Mouse (Mus musculus): ENCODE data around the gene Itsn2. TPM values are rescaled to one million over a fixed set of nuclear protein-coding genes. Genes with fewer than 3 reads are reported as not detected.

The Itsn2 gene
- polyA plus RNA-seq, 1 experiment from 2014 or later, result 13.0 TPM

DNA sequence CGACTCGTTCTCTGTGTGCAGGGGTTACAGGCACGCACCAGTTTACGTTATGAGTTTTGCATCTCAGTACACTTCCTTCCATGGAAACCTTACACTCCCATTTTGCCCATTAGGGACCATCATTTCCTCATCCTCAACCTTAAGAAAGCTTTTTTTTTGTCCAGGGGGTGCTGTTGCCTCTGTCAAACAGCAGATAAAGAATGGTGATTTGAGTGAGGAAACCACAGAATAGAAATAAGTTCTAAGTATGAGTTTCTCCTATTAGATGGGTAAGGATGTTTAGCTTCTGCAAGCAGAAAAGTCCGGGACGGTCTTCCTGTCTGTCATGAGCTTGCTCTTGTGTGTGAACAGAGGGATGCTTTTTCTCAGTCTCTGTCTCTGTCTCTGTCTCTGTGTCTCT lies 413 bp upstream of the Itsn2 start:
- no peaks in the 10 kb centered on the region for H3K27me3 ChIP-seq (replicated peaks; ENCODE audit: control insufficient read depth, insufficient read depth, low read length)
- no peak overlapping the region for H3K27ac ChIP-seq (ENCODE audit: low read depth, low read length)
- no peaks in the 10 kb centered on the region for H3K36me3 ChIP-seq (ENCODE audit: control insufficient read depth, insufficient read depth, low read length)
- no peak overlapping the region for H3K4me3 ChIP-seq (ENCODE audit: low read depth, low read length)
- peaks cover 3% of the 10 kb centered on the region; the same call in 1 of the 2 replicates for H3K4me1 ChIP-seq (ENCODE audit: control insufficient read depth, insufficient read depth, low read length)
- H3K9me3 ChIP-seq (replicated peaks; ENCODE audit: control insufficient read depth, low read length), result no peaks in the 10 kb centered on the region
- DNase-seq (ENCODE audit: low spot score), result no peak
- H3K4me2 ChIP-seq (ENCODE audit: low read length), result peak overlapping the region; percentile 72
- ATAC-seq, result no peak
- no peak overlapping the region for H3K9ac ChIP-seq (ENCODE audit: low read length)
- WGBS, result 73% methylated on average over 6 of the region's 6 CpGs

- ATAC-seq, result peak; percentile 75
- peak; percentile 26 for DNase-seq (ENCODE audit: low spot score)
- H3K4me3 ChIP-seq (ENCODE audit: low read depth, low read length), result peak overlapping the region; percentile 82
- peak overlapping the region; percentile 72 for H3K4me2 ChIP-seq (ENCODE audit: low read length)
- H3K9me3 ChIP-seq (replicated peaks; ENCODE audit: control insufficient read depth, low read length), result no peaks in the 10 kb centered on the region
- peak overlapping the region; percentile 83 for H3K9ac ChIP-seq (ENCODE audit: low read length)
- H3K27me3 ChIP-seq (replicated peaks; ENCODE audit: control insufficient read depth, insufficient read depth, low read length), result no peaks in the 10 kb centered on the region
- peaks cover 3% of the 10 kb centered on the region; the same call in 1 of the 2 replicates for H3K4me1 ChIP-seq (ENCODE audit: control insufficient read depth, insufficient read depth, low read length)
- WGBS, result under 1% methylated on average over 77 of the region's 80 CpGs
- H3K36me3 ChIP-seq (ENCODE audit: control insufficient read depth, insufficient read depth, low read length), result no peaks in the 10 kb centered on the region
- H3K27ac ChIP-seq (ENCODE audit: low read depth, low read length), result no peak overlapping the region
Observed at GRCm38 (mm10) chr12:4593166-4593929, 910 bp downstream of the Itsn2 start.

DNA sequence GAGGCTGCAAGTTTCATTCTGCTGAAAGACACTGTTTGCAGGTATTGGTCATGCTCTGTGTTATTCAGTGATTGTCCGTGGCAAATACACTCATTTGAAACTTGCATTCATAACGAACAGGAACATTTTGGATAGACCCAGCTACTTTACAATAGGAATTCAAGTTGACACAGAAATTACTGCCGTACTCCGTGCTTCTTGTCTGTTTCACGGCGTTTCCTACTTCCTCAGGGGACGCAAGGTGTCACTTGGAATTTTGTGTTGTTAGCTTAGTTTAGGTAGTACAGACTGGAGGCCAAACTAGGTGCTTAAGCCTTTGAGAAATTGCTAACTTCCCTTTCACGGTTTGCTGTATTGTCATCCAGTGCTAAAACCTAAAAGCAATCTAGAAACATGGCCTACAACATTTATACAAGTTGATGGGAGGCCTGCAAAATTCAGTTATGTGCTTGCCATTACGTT lies 1.5 kb downstream of the Itsn2 start:
- Histone ChIP-seq H3K9ac (ENCODE audit: low read length) (peak overlapping the region; percentile 83; the same call in 1 of the 2 replicates), H3K27ac (ENCODE audit: low read depth, low read length) (no peak overlapping the region), H3K4me1 (ENCODE audit: control insufficient read depth, insufficient read depth, low read length) (peaks cover 3% of the 10 kb centered on the region; the same call in 1 of the 2 replicates), H3K27me3 (replicated peaks; ENCODE audit: control insufficient read depth, insufficient read depth, low read length) (no peaks in the 10 kb centered on the region), H3K4me2 (ENCODE audit: low read length) (peak overlapping the region; percentile 72), H3K4me3 (ENCODE audit: low read depth, low read length) (peak overlapping the region; percentile 82), H3K9me3 (replicated peaks; ENCODE audit: control insufficient read depth, low read length) (no peaks in the 10 kb centered on the region), H3K36me3 (ENCODE audit: control insufficient read depth, insufficient read depth, low read length) (no peaks in the 10 kb centered on the region)
- DNase-seq (ENCODE audit: low spot score) (no peak), ATAC-seq (no peak)
- 63% methylated on average over 9 of the region's 9 CpGs for WGBS

DNA sequence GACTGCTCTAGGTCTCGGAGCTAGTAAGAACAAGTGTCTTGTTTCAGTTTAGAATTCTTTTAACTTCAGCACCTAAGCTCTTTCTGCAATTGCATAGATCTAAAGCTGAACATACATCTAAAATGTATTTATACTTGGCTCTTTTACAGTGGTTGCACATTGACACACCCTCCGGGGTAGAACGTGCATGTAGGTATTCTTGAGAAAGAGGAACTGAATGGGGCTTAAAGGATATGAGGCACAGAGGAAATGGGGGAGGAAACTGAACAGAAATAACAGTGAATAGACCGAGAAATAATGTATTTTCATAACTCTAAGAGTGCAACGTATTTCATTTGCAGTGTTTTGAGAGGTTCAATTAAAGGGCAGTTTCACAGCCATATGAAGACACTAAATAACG lies 2.6 kb downstream of the Itsn2 start:
- DNase-seq (ENCODE audit: low spot score), result no peak
- peaks cover 3% of the 10 kb centered on the region; the same call in 1 of the 2 replicates for H3K4me1 ChIP-seq (ENCODE audit: control insufficient read depth, insufficient read depth, low read length)
- no peak overlapping the region for H3K4me2 ChIP-seq (ENCODE audit: low read length)
- H3K9me3 ChIP-seq (replicated peaks; ENCODE audit: control insufficient read depth, low read length), result no peaks in the 10 kb centered on the region
- no peaks in the 10 kb centered on the region for H3K27me3 ChIP-seq (replicated peaks; ENCODE audit: control insufficient read depth, insufficient read depth, low read length)
- H3K27ac ChIP-seq (ENCODE audit: low read depth, low read length), result no peak overlapping the region
- H3K9ac ChIP-seq (ENCODE audit: low read length), result no peak overlapping the region
- no peak for ATAC-seq
- H3K36me3 ChIP-seq (ENCODE audit: control insufficient read depth, insufficient read depth, low read length), result no peaks in the 10 kb centered on the region
- H3K4me3 ChIP-seq (ENCODE audit: low read depth, low read length), result no peak overlapping the region
- WGBS, result 74% methylated on average over 6 of the region's 6 CpGs

DNA sequence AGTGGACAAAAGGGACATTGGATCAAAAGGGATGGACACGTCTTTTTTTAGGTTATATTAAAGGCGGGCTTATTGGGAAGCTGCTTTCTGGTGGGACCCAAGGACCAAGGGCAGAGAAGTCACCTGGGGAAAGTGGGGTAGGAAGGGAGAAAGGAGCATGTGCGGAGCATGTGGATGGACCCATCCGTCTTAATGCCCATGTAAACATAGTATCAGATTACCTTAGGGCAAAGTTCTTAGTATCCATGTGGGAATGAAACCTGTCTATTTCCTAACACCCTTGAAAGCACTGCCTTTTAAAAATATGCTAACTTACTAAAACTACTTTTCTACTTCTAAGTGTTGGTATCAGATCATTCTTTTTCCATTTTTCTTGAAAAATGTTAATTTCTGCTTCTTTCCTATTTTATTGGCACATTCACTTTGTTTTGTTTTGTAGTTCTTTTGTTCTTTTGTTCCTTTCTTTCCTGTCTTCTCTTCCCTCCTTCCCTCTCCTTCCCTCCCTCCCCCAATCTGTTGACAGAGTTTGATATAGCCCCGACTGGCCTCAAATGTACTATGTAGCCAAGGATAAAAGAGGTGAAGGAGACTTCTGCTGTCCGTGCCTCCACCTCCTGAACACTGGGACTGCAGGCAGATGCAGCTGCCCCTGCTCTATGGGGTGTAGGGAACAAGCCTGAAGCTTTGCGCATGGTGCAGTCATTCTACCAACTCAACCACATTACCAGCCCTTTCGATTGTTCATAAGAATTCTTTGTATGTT lies 6.4 kb downstream of the Itsn2 start:
- Histone ChIP-seq H3K36me3 (ENCODE audit: control insufficient read depth, insufficient read depth, low read length) (no peaks in the 10 kb centered on the region), H3K4me1 (ENCODE audit: control insufficient read depth, insufficient read depth, low read length) (peaks cover 3% of the 10 kb centered on the region; the same call in 1 of the 2 replicates), H3K27ac (ENCODE audit: low read depth, low read length) (no peak overlapping the region), H3K4me3 (ENCODE audit: low read depth, low read length) (no peak overlapping the region), H3K4me2 (ENCODE audit: low read length) (no peak overlapping the region), H3K27me3 (replicated peaks; ENCODE audit: control insufficient read depth, insufficient read depth, low read length) (no peaks in the 10 kb centered on the region), H3K9ac (ENCODE audit: low read length) (no peak overlapping the region), H3K9me3 (replicated peaks; ENCODE audit: control insufficient read depth, low read length) (no peaks in the 10 kb centered on the region)
- WGBS, result 66% methylated on average over 8 of the region's 8 CpGs
- DNase-seq (ENCODE audit: low spot score) (no peak), ATAC-seq (no peak)

GRCm38 (mm10) chr12:4599713-4600112 lies 7.3 kb downstream of the Itsn2 start:
- no peak overlapping the region for H3K4me3 ChIP-seq (ENCODE audit: low read depth, low read length)
- H3K9me3 ChIP-seq (replicated peaks; ENCODE audit: control insufficient read depth, low read length), result no peaks in the 10 kb centered on the region
- H3K4me1 ChIP-seq (ENCODE audit: control insufficient read depth, insufficient read depth, low read length), result no peaks in the 10 kb centered on the region
- H3K27me3 ChIP-seq (replicated peaks; ENCODE audit: control insufficient read depth, insufficient read depth, low read length), result no peaks in the 10 kb centered on the region
- DNase-seq (ENCODE audit: low spot score), result no peak
- WGBS, result 69% methylated on average over 4 of the region's 4 CpGs
- no peak overlapping the region for H3K9ac ChIP-seq (ENCODE audit: low read length)
- no peak for ATAC-seq
- H3K4me2 ChIP-seq (ENCODE audit: low read length), result no peak overlapping the region
- no peak overlapping the region for H3K27ac ChIP-seq (ENCODE audit: low read depth, low read length)
- H3K36me3 ChIP-seq (ENCODE audit: control insufficient read depth, insufficient read depth, low read length), result no peaks in the 10 kb centered on the region

- Histone ChIP-seq H3K27ac (ENCODE audit: low read depth, low read length) (no peak overlapping the region), H3K9ac (ENCODE audit: low read length) (no peak overlapping the region), H3K4me3 (ENCODE audit: low read depth, low read length) (no peak overlapping the region), H3K4me2 (ENCODE audit: low read length) (no peak overlapping the region), H3K27me3 (replicated peaks; ENCODE audit: control insufficient read depth, insufficient read depth, low read length) (no peaks in the 10 kb centered on the region), H3K9me3 (replicated peaks; ENCODE audit: control insufficient read depth, low read length) (no peaks in the 10 kb centered on the region), H3K36me3 (ENCODE audit: control insufficient read depth, insufficient read depth, low read length) (no peaks in the 10 kb centered on the region), H3K4me1 (ENCODE audit: control insufficient read depth, insufficient read depth, low read length) (no peaks in the 10 kb centered on the region)
- no peak for ATAC-seq
- no peak for DNase-seq (ENCODE audit: low spot score)
- WGBS, result 9% methylated on average over 3 of the region's 3 CpGs
Observed at GRCm38 (mm10) chr12:4606625-4607024, 14.2 kb downstream of the Itsn2 start.

DNA sequence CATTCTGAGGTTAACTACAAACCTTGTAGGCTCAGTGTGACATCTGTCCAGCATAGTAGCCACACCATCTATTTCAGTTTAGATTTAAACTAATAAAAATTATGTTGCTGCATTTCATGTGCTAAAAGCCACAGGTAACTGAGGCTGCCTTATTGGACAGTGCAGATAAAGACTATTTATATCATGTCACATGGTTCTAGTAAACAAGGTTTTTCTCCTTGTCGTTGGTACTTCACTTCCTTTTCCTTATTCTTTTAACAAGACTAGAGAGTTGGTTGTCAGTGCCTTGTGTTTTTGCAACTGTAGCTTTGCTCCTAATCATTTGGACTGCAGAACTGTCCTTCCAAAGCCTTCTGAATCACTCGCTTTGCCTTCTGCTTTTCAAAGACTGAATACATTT lies 22.3 kb downstream of the Itsn2 start:
- Histone ChIP-seq H3K36me3 (ENCODE audit: control insufficient read depth, insufficient read depth, low read length) (no peaks in the 10 kb centered on the region), H3K9me3 (replicated peaks; ENCODE audit: control insufficient read depth, low read length) (no peaks in the 10 kb centered on the region), H3K4me3 (ENCODE audit: low read depth, low read length) (no peak overlapping the region)

DNA sequence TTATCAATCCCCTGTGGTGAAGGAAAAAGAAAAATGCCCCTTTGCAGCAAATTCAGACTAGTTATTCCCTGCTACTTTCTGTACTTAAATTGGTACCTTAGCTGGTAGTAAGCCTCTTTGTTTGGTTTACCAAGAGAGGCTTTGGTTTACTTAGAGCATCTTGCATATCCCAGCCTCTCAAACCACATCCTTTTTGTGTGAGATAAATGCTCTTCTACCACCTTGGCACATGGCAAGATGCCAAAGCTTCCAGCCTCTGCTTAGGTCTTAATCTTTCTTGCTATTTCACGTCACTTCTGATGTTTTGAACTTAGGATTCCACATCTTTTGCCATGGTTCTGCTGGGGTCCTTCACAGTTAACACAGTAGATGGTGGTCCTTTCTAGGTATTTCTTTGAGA lies 31.8 kb downstream of the Itsn2 start:
- H3K4me1 ChIP-seq (ENCODE audit: control insufficient read depth, insufficient read depth, low read length), result no peaks in the 10 kb centered on the region
- H3K4me2 ChIP-seq (ENCODE audit: low read length), result no peak overlapping the region
- H3K9ac ChIP-seq (ENCODE audit: low read length), result no peak overlapping the region
- no peak overlapping the region for H3K27ac ChIP-seq (ENCODE audit: low read depth, low read length)
- no peaks in the 10 kb centered on the region for H3K9me3 ChIP-seq (replicated peaks; ENCODE audit: control insufficient read depth, low read length)
- no peaks in the 10 kb centered on the region for H3K36me3 ChIP-seq (ENCODE audit: control insufficient read depth, insufficient read depth, low read length)
- 72% methylated on average over 1 of the region's 1 CpGs for WGBS
- no peak for DNase-seq (ENCODE audit: low spot score)
- no peaks in the 10 kb centered on the region for H3K27me3 ChIP-seq (replicated peaks; ENCODE audit: control insufficient read depth, insufficient read depth, low read length)
- ATAC-seq, result no peak
- H3K4me3 ChIP-seq (ENCODE audit: low read depth, low read length), result no peak overlapping the region

More for the DNA sequence above, 22.3 kb downstream of the Itsn2 start:
- H3K9ac ChIP-seq (ENCODE audit: low read length), result no peak overlapping the region
- H3K27ac ChIP-seq (ENCODE audit: low read depth, low read length), result no peak overlapping the region
- no peaks in the 10 kb centered on the region for H3K4me1 ChIP-seq (ENCODE audit: control insufficient read depth, insufficient read depth, low read length)
- WGBS, result 85% methylated on average over 2 of the region's 2 CpGs
- no peak for ATAC-seq
- no peaks in the 10 kb centered on the region for H3K27me3 ChIP-seq (replicated peaks; ENCODE audit: control insufficient read depth, insufficient read depth, low read length)
- DNase-seq (ENCODE audit: low spot score), result no peak
- no peak overlapping the region for H3K4me2 ChIP-seq (ENCODE audit: low read length)

All from forebrain, embryonic 14.5 days (tissue).